Mouse (Mus musculus) ES-E14 (cell line): Measurements from ENCODE around the gene Sim2.

Experiments
- CHD2 ChIP-seq: IDR thresholded peaks from 2 replicates; pipeline ENCODE4 v1.6.1; 2014; ENCODE audit warnings: mild to moderate bottlenecking, low read depth, low read length, inconsistent platforms
- ZC3H11A ChIP-seq: IDR thresholded peaks from 2 replicates; pipeline ENCODE4 v1.6.1; 2012; ENCODE audit warnings: low read depth, mild to moderate bottlenecking, inconsistent platforms, low read length, borderline replicate concordance

DNA sequence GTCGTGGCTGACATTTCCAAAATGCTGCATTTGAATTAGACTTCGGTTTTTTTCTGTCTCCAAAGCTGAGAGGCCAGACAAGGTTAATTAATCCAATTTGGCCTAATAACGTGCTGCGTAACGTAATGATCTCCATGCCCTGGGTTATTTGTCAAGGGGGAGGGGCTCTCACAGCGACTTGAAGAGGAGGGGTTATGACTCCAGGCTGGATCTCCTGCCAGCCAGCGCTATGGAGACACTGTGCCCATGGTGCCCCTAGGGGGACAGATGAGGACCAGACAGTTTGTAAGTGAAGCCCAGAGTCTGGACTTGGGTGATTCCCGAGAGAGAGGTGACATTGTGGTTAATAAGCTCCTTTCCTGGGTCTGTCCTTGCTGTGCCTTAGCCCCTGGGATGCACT, 29.2 kb upstream of the Sim2 start:
- TF ChIP-seq CHD2: no peak
- TF ChIP-seq ZC3H11A: no peak
